Mouse (Mus musculus) right cerebral cortex, adult 2 months (tissue): ENCODE data around the gene Rpl36.

Source experiments
- DNase-seq, 2 experiments: peaks; one replicate each; pipeline ENCODE4 v3.0.0; 2021 to 2022; ENCODE audit warnings: low spot score in 2 of 2

The Rpl36 gene

DNA sequence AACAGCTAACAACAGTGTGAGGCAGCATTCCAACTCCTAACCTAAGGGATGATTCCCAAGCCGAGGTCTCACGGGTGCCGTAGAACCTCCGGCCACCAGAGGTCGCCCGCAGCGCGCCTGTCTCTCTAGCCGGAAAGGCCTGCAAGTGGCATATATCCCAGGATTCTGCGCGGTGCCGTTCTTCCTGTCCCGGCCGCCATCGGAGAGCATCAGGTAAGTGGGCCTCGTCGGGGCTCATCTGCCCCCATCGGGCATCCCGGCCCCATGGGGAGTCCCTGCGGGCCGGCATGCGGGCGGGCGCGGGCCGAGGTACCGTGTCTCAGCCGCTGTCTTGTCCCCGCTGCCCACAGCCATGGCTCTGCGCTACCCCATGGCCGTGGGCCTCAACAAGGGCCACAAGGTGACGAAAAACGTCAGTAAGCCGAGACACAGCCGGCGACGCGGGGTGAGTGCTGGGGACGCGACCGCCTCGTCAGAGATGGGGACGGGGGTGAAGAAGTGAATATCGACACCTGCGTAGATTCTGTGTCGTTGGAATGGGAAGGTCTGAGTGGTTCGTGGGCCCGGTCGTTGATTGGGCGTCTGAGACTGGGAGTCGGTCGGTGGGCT lies at the start of gene Rpl36:
Gene Rpl36, plus strand, starts transcription at position 181 of the 609 bp plus-strand sequence.
- DNase-seq, result peak; percentile 98

DNA sequence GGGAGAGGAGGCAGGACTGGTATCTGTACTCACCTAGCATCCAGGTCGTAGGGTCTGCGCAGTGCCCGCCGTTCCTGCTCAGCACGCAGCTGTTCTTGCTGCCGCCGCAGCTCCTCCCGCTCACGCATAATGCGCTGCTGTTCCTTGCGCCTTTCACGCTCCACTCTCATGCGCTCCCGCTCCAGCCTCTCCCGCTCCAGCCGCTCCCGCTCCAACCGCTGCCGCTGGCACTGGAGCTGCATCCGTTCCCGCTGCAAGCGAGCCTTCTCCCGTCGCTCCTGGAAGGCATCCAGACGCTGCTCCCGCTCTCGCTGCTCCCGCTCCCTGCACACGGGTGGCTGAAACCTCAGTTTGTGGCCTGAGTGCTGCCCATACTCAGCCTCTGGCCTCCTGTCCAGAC lies 46.9 kb upstream of the Rpl36 start:
- DNase-seq, result no peak

DNA sequence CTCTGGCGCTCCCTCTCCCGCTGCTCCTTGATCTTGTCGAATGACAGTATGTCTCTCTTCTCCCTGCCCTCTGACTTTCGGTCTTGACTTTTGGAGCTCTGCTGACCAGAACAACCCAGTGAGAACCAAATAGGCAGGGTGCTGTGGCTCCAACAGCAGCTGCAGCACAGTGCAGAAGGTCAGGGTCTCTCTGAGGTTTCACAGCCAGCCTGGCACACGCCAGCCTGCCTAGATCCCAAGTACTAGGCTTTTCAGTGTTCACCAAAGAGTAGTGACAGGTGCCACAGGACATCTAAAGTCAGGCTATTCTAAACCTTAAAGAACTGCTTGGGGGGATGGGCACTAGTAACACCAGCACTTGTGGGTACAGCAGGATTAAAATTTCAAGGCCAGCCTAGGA lies 46.3 kb upstream of the Rpl36 start:
- DNase-seq, result no peak

DNA sequence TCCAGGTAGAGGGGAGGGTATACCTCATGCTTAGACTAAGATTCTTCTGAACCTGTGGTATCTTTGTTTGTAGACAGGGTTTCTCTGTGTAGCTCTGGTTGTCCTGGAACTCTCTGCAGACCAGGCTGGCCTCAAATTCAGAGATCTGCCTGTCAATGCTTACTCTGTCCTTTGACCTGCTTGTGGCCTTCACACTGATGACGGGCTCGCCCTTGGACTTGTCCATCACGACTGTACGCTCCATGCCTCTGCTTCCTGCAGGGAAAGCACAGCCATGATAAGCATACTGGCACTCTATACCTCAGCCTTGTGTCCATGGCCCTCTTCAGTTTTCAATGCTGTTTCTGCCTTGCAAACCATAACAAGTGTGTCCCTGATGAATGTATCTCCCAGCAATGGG lies 45.8 kb upstream of the Rpl36 start:
- DNase-seq, result no peak

DNA sequence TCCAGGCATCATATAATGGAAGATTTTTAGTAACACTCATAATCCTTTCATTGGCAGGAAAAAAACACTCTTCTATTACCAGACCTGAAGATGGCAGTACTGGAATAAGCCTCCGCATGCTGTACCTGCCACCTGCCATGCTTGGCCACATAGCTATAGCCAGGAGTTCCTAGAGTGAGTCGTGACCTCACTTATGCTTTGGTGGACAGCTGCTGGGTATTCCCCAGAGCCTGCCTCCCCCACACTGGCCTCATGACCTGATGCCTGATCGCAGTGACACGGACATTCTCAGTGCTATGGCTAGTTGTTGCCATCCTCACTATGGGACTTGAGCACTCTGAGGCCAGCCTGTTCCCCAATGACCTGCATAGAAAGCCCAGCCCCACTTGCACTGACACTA lies 42.9 kb upstream of the Rpl36 start:
- DNase-seq, result no peak

DNA sequence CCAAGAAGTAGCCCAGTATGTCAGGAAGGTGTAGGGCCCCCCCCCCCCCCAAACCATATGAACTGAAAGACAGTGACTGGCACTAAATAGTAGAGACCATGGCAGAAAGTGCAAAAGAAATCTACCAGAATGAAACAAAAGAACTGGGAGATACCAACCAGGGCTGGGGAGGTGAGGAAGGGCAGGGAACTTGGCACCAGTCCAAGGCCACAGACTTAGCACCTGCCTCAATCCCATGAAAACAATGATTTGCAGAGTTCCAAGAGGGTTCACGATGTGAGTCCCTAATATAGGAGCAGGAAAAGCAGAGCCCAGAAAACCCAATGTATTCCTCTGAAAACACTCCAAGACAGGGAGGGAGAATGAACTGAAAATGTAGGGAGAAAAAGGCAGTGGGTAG lies 41.1 kb upstream of the Rpl36 start:
- no peak for DNase-seq

DNA sequence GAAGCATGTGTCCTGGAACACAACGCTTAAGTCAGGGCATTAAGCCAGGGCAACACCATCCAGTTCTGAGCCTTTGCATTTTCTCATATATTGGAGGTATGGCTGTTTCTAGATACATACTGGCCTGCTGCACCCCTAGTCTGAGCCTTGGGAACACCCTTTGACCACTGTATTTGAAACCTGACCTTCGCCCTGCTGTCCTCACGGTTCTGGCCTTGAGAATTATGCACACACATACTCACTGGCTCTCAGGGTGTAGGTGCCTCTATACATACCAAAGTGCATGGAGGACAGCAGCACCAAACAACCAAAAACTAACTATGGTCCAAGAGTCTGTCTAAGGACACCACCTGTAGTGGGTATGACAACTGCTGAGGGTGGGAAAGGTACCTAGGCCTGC lies 40.3 kb upstream of the Rpl36 start:
- DNase-seq, result no peak

DNA sequence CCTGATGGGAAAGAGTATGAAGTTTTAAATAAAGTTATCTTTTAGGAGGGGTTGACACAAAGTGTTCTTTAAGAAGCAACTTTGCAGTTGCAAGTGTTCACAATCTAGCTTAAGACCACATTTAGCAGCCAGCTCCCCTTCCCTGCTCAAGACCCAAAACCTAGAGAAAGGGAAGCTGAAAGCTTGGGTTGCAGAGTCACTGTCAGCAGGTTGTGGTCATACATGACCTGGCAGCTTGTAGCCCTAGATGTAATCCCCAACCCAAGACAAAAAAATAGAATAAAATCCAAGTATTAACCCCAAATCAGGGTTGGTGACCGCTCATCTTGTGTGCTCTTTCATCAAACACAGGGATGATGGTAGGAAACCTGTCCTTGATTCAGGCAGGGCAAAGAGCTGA lies 30.1 kb upstream of the Rpl36 start:
- no peak for DNase-seq

DNA sequence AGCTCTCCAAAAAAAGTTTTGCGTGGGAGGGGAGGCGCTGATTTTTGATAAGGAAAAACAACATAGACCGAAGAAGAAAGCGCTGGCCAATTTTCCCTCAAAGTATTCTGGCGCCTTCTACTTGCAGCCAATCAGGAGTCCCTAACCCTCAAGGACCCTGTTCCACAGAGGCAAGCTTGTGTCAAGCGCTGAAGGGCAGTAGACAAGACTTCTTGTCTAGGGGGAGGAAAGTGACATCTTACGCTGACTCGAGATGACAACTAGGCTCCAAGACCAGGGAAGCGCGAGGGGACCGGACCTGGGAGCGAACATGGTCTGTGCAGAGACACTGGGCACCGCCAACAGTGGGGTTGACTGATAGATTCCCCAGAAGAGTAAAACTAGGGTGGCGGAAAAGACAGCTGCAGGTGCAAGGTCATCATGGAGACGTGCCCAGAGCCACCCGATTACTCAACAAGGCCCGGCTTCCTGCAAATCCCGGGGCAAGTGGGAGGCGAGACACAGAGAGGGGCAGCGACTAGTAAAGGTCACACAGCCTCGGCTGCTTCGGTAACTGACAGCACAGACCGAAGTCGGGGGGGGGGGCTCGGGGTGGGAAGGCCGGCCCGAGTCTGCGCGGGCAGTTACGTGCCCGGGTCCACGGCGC lies 29.5 kb upstream of the Rpl36 start:
- no peak for DNase-seq

DNA sequence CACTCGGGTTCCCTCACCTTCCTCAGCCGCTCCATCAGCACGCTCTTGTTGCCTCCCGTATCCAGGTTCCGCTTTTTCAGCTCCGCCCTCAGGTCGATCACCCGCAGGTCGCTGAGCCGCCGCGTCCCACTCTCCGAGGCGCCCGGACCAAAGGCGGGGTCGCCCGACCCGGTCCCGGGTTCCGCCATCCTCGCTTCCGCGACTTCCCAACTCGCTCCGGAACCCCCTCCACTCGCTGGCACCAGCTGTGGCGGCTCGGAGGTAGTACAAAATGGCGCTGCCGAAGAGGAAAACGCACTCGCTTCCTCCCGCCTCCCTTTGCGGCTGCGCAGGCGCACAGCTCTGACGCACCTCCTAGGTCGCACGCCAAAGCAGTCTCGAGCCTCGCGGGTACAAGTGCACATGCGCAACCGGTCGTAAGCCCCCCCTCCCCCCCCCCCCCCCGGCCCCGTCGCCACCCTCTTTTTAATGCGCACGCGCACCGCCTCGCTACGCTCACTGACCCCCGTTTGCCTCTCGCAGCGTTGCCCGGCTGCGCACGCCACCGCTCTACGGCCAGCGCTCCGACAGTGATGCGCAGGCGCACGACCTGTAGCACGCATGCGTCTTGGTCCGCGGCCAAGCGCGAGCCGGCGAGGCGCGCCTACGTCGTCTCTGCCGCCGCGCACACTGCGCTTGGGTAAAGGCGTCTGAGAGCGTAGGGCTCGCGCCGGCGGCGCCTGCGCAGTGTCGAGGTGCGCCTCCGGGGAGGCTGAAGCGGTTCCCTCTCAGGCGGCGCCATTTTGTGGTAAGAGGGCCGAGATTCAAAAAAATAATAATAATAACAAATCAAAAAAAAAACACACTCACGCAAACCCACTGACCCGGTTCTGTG lies 28.7 kb upstream of the Rpl36 start, which contains the start of the genes Safb2 and Safb:
Gene Safb2, minus strand, starts transcription at position 329 of the 874 bp plus-strand sequence.
Gene Safb, plus strand, starts transcription at position 569 of the 874 bp plus-strand sequence.
- DNase-seq, result peak; percentile 98 to 99

DNA sequence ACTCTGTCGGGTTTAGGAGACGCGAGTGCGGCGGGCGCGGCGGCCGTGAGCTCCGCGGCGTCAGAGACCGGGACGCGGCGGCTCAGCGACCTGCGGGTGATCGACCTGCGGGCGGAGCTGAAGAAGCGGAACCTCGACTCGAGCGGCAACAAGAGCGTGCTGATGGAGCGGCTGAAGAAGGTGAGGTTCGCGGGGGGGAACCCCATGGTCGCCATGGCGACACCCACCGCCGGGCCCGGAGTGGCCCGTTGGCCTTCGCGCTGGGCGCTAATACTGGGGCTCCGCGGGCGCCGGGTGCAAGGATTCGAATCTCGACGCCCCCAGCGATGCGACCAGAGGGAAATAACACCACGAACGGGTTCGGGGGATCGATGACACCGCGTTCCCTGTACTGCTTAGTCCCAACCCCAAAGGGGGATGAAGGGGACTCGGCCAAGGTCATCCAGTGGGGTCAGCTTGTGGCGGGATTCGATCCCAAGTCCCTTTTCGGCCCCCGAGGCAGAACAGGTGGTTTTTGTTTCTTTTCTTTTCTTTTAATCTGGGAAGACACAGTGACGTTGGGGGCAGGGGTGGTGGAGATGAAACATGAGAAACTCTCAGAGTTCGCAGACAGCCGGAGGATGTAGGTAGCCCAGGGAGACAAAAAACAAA lies 27.9 kb upstream of the Rpl36 start:
- DNase-seq, result peak in 1 of 2 experiments; percentile 59

DNA sequence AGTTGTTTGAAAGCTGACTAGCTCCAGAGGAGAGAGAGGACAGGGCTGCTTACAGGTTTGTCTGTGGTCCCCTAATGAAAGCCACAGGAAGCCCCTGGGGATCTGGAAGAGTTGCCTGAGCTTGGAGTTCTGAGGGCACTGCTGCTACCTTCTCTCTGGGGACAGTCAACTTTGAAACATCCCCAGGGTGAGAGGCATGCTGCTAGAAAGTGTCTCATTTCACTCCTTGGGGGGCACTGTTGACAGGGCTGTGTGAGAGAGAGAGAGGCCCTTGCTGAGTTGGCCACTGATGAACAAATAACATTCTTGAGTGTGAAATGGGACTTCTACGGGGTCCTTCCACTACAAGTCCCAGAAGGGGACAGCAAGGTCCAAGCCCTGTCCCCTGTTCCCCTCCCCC lies 25.4 kb upstream of the Rpl36 start:
- DNase-seq, result no peak

DNA sequence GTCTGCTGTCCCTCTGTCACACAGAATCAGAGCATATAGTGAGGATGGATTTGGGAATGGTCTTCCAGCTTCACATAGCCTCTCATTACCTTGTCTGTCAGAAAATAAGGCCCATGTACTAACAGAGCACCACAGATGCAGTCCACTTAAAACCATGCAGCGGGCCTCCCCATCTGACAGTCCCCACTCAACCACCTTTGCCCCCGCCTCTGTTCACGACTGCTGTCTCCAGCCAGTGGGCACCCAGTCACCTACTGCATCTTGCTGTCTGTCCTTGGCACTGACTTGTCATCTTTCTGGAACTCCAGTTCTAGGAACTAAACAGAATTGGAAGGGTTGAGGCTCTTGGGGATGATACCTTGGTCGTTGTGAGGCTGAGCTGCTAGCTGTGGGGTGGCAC lies 24.3 kb upstream of the Rpl36 start:
- DNase-seq, result no peak

DNA sequence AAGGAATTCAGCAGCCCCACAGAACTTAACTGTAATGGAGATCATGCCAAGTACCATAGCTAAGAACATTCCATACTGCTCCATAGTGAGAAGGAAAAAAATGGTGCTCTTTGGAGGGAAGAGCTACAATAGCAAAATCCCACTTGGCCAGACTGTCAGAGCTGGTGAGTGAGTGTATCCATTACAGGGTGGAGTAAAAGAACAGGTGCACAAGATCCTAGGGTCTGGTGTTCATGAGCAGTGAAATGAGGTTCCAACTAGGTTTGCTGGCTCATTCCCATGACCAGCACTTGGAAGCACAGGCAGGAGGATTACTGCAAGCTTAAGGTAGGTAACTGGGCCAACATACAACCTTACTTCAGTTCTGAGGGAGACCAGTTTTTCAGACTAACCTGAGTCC lies 20.7 kb upstream of the Rpl36 start:
- no peak for DNase-seq

DNA sequence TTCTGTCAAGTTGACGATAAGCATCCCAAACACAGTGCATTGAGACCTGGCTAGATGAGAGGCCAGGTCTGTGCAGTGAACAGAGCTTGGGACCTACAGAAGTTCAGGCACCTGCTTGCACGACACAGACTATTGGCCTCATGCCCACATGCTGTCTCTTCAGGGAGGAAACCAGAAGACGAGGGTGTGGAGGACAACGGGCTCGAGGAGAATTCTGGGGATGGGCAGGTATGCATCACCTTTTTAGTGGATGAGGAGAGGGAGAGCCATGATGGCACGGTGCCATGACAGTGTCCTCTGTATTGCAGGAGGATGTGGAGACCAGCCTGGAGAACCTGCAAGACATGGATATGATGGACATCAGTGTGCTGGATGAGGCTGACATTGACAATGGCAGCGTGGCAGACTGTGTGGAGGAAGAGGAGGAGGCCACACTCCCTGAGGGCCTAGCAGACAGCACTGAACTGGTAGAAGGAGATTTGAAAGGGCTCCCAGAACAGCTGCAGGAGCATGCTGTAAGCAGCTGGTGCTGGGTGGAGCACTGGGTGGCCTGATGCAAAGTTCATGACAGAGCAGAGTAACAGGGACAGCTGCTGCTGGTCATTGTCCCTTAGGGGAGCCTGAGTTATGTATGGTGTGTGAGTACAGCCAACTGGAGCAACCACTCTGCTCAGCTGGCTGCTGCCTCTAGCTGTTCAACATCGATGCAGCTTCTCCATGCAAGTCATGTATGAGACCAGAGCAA lies 19.5 kb upstream of the Rpl36 start:
- no peak for DNase-seq

DNA sequence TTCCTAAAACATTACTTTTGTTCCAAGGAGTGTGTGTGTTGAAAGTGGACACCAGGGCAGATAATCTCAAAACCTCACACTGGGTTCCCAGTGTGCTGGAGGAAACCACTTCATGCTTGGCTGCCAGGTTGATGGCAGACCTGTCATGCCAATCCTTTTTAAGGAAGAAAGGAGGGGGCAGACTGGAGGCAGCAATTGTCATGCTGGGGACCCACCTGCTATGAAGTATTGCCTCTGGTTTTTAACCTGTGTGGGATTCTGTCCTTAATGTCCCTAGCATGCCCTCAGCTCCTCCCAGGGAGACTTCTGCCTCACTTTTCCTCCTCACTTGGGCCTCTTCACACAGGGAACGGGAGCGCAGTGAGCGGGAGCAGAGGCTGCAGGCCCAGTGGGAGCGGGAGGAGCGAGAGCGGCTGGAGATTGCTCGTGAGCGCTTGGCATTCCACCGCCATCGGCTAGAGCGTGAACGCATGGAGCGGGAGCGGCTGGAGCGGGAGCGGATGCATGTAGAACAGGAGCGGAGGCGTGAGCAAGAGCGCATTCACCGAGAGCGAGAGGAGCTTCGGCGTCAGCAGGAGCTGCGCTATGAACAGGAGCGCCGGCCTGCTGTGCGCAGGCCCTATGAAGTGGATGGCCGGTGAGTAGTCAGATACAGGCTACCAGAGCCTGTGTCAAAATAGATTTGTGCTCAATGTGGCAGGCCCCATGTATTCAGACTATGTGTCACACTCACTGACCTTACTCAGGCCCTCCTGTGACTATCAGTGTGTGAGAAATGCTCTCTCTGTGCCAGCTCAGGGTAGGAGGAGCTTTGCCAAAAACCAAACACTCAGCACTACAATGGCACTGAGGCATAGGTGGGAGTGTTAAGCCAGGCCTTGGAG lies 9.8 kb upstream of the Rpl36 start:
- no peak for DNase-seq

DNA sequence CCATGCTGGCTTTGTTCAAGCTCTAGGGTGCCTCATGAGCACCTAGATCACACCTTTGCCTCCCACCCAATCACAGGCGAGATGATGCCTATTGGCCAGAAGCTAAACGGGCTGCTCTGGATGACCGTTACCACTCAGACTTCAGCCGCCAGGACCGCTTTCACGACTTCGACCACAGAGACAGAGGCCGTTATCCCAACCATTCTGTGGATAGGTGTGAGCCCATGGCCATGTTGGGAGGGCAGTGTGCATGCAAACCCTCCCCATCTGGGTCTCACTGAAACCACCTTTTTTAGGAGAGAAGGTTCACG lies 9.2 kb upstream of the Rpl36 start:
- no peak for DNase-seq

DNA sequence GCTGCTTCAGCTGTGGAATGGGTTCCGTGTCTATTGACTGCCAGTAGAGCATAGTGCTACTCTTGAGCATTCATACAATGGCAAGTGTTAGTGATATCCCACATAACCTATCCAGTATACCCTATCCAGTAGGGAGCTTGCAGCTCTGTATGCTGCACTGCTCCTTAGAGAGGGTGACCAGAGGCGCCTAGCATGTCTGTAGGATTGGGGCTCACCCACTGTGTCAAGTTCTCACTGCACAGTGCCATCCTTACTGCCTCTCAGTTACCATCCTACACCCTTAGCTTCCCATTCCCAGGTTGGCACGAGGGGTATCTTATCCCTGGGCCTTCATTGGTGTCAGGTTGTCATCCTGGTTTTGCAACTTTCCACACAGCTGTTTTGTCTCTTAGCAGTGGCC lies 8.8 kb upstream of the Rpl36 start:
- DNase-seq, result no peak

DNA sequence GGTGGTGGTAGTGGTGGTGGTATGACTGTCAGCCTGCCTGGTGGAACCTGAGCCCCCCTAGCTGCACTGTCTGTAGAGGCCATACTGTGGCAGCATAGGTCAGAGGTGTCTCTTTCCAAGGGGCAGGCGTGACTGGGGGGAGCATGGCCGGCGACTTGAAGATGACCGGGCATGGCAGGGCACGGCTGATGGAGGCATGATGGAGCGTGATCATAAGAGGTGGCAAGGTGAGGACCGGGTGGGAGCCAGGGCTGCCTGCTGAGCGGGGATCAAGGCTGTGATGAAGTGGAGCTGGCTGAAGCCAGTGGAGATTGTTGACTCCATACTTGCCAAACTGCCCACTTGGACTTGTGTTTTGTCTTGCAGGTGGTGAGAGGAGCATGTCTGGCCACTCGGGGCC lies 7.8 kb upstream of the Rpl36 start:
- no peak for DNase-seq

DNA sequence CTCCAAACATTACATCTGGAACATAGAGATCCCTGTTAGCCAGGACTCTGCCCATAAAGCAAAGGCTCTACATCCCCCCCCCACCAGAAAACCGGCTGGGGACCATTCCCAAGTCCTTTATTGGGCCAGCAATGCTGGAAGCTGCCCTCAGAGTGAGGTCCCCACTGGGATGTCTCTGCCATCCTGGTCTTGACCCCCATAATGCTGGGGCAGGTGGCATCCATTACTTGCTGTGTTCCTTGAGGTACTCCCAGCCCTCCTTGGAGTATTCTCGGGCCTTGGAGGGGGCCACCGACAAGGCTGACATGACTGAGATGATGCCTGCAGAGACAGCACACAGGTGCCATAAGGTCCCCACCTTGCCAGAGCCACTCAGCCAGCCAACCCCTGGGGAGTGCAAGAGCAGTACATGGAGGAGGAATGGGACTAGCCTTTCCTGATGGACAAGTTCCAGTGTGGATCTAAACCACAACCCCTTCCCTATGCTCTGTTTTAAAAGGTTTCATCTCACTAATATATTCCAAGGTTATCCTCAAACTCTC lies 5.6 kb upstream of the Rpl36 start:
- DNase-seq, result no peak
